Mouse (Mus musculus) bone marrow macrophage, adult 2 months (primary cell): ENCODE measurements around the gene Rnf144b. TPM values are rescaled to one million over a fixed set of nuclear protein-coding genes. Genes with fewer than 3 reads are reported as not detected.
A peak's percentile ranks its signal among the peaks of the same experiment; 100 is the strongest.

ENCODE experiments used
- H3K27ac ChIP-seq: 2 replicates; pipeline ENCODE4 v1.5.1; 2012; ENCODE audit warnings: low read depth, low read length; ENCODE audit not compliant: insufficient read depth
- H3K4me1 ChIP-seq: 2 replicates; pipeline ENCODE4 v1.6.1; 2012; ENCODE audit warnings: low read length; ENCODE audit not compliant: control insufficient read depth, insufficient read depth
- H3K4me3 ChIP-seq: 2 replicates; pipeline ENCODE4 v1.5.1; 2012; ENCODE audit warnings: mild to moderate bottlenecking, low read length, moderate library complexity; ENCODE audit not compliant: insufficient read depth
- CTCF ChIP-seq: IDR thresholded peaks from 2 replicates; pipeline ENCODE4 v1.5.1; 2012; ENCODE audit warnings: low read depth, mild to moderate bottlenecking, low read length, moderate library complexity
- POLR2A ChIP-seq: IDR thresholded peaks from 2 replicates; pipeline ENCODE4 v1.6.1; 2012; ENCODE audit warnings: mild to moderate bottlenecking, low read depth, low read length, borderline replicate concordance
- polyA plus RNA-seq: library from polyadenylated mRNA; stranded (reverse); fragments of >200 nt; gene quantifications from 2 replicates; pipeline ENCODE4 v1.2.4, GENCODE M21; 2012; ENCODE audit not compliant: missing spikeins, insufficient read depth, insufficient read length

Gene Rnf144b
- polyA plus RNA-seq, 1 experiment: 44.3 TPM

- H3K4me1 ChIP-seq: peaks cover 10% of the 10 kb centered on the region
- no peak for TF ChIP-seq POLR2A
- no peak for TF ChIP-seq CTCF
- H3K27ac ChIP-seq: no peak overlapping the region
- H3K4me3 ChIP-seq: no peak overlapping the region
These were observed 27.5 kb downstream of the Rnf144b start for GRCm38 (mm10) chr13:47149993-47150392.

DNA sequence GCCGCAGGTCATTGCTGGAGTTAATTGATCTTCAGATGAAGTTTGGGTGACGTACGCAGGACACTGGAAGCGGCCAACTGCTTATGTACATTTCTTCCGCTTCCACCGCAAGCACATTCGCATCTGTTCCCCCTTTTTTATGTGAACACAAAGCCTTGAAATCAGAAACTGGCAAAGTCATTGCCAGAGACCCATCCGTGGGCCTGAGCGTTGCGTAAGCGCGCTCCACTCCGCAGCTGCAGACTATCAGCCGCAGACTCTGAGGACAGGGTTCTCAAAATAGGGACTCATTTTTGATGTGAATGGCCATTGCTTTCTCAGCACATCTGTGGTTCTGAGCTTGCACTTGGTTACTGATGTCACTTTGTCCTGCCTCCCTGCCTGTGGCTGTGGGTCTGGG is 28.6 kb downstream of the Rnf144b start:
- TF ChIP-seq CTCF (no peak), POLR2A (no peak)
- H3K27ac ChIP-seq: peak overlapping the region; percentile 31
- no peak overlapping the region for H3K4me3 ChIP-seq
- H3K4me1 ChIP-seq: peaks cover 10% of the 10 kb centered on the region

DNA sequence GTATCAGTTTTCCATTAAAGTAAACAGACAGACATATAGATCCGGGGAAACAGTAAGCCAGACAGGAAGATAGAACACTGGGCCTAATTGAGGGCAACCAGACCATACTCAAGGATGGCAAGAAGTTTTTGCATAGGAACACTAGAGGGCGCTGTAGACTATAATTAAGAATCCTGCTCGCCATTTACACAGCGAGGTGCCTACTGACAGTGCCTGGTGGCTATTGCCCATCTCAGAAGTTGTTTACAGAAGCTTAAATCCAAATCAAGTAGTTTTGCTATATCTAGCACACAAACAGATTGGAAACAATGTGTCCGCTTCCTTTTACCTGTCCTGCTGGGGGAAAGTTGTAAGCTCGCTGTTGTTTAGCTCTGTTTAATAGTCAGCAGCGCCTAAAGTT is 29.9 kb downstream of the Rnf144b start:
- TF ChIP-seq CTCF (no peak), POLR2A (no peak)
- no peak overlapping the region for H3K27ac ChIP-seq
- no peak overlapping the region for H3K4me3 ChIP-seq
- H3K4me1 ChIP-seq: peaks cover 10% of the 10 kb centered on the region

- Histone ChIP-seq H3K4me1 (peaks cover 10% of the 10 kb centered on the region), H3K27ac (no peak overlapping the region), H3K4me3 (no peak overlapping the region)
- TF ChIP-seq POLR2A (no peak), CTCF (no peak)
These were observed 30.8 kb downstream of the Rnf144b start for GRCm38 (mm10) chr13:47153206-47153605.

- TF ChIP-seq POLR2A: no peak
- TF ChIP-seq CTCF: no peak
- Histone ChIP-seq H3K4me1 (peaks cover 10% of the 10 kb centered on the region), H3K4me3 (no peak overlapping the region), H3K27ac (no peak overlapping the region)
These were observed 32.4 kb downstream of the Rnf144b start for GRCm38 (mm10) chr13:47154866-47155265.

DNA sequence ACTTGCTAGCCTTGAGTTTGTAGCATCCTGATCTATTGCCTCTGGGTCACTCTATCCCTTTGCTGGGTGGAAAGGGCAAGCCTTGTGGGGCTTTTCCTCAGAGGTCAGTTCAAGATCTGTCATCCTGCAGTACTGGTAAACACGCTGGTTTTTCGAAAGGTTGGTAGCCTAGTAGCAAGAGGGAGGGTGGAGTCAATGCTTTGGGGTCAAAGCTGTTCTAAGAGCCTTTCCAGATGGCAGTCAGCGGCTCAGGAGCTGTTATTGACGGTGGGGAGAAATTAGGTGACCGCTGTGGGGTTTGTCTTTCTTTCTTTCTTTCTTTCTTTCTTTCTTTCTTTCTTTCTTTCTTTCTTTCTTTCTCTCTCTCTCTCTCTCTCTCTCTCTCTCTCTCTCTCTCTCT is 34.4 kb downstream of the Rnf144b start:
- Histone ChIP-seq H3K4me3 (no peak overlapping the region), H3K4me1 (peaks cover 2% of the 10 kb centered on the region), H3K27ac (no peak overlapping the region)
- TF ChIP-seq CTCF: no peak
- no peak for TF ChIP-seq POLR2A

GRCm38 (mm10) chr13:47162001-47162400 is 39.5 kb downstream of the Rnf144b start:
- TF ChIP-seq CTCF (no peak), POLR2A (no peak)
- Histone ChIP-seq H3K4me1 (peaks cover 20% of the 10 kb centered on the region), H3K27ac (no peak overlapping the region), H3K4me3 (no peak overlapping the region)

DNA sequence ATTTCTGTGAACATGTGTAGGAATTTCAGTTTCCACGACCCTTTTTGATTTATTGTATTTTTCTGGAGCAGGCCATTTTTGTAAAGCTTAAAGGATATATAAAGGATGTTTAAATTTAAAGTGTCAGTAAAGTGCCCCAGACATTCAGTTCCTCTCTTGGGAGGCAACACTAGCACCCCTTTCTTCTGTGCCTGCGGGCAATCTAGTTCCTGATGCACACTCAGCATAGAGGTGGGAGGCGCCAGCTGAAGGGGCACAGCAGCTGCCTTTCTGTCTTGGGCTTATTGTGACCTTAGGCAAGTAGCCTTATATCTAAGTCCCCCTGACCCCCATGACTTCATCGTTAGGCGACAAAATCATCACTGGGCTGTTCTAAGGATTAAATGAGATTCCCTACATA is 42.3 kb downstream of the Rnf144b start:
- Histone ChIP-seq H3K4me3 (no peak overlapping the region), H3K27ac (no peak overlapping the region), H3K4me1 (peaks cover 20% of the 10 kb centered on the region)
- TF ChIP-seq POLR2A (no peak), CTCF (no peak)

DNA sequence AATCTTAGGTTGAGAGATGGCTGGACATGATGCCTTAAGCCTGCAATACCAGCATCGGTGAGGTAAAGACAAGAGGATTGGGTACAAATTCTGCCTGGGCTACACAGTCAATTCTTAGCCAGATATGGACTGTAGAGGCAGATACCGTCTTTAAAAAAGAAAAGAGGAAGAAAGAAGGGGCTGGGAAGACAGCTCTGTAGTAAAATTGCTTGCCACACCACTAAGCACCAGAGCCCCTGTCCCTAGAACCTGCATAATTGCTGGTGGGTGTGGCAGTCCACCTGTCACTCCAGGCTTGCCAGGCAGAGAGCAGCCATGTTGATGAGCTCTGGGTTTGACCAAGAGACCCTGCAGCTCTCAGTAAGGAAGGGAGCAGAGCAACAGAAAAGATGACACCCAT is 42.8 kb downstream of the Rnf144b start:
- TF ChIP-seq CTCF: no peak
- TF ChIP-seq POLR2A: no peak
- Histone ChIP-seq H3K27ac (no peak overlapping the region), H3K4me1 (peaks cover 20% of the 10 kb centered on the region), H3K4me3 (no peak overlapping the region)

- H3K4me1 ChIP-seq: peaks cover 31% of the 10 kb centered on the region
These were observed 46.0 kb downstream of the Rnf144b start for GRCm38 (mm10) chr13:47168484-47168883.

DNA sequence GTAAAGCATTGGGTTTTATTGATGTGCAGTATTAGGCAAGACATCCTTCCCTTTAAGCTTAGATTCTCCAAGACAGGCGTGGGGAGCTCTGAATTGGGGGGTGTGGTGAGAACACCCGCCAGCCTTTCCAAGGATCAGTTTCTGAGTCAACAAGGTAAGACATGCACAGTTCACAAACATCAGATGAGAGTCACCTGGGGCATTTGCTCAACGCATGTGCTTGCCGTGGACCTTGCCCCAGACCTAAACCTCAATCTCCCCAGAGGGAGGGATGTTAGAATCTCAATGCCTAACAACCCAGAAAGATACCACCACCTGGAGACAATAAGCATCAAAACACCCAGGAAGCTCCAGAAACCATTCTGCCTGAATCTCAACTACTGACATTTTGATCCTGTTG is 47.6 kb downstream of the Rnf144b start:
- no peak for TF ChIP-seq CTCF
- TF ChIP-seq POLR2A: no peak
- Histone ChIP-seq H3K4me1 (peaks cover 28% of the 10 kb centered on the region), H3K27ac (no peak overlapping the region), H3K4me3 (no peak overlapping the region)

More at GRCm38 (mm10) chr13:47168484-47168883, 46.0 kb downstream of the Rnf144b start:
- Histone ChIP-seq H3K4me3 (no peak overlapping the region), H3K27ac (no peak overlapping the region)
- TF ChIP-seq POLR2A (no peak), CTCF (no peak)
